Mouse (Mus musculus): ENCODE measurements around the gene Cdk13. TPM values are rescaled to one million over a fixed set of nuclear protein-coding genes. Genes with fewer than 3 reads are reported as not detected.
A peak's percentile ranks its signal among the peaks of the same experiment; 100 is the strongest.

Cdk13 gene
- polyA plus RNA-seq, 1 experiment from 2014 or later = 15.9 TPM

- Histone ChIP-seq H3K4me2 (peak overlapping the region; percentile 69), H3K36me3 (ENCODE audit: control insufficient read depth, insufficient read depth, low read length) (no peaks in the 10 kb centered on the region), H3K27me3 (replicated peaks; ENCODE audit: control insufficient read depth, insufficient read depth, low read length) (no peaks in the 10 kb centered on the region), H3K9ac (ENCODE audit: low read depth, low read length) (peak overlapping the region; percentile 72), H3K4me1 (replicated peaks; ENCODE audit: control insufficient read depth, insufficient read depth, low read length) (peaks cover 4% of the 10 kb centered on the region; the same call in 1 of the 2 replicates), H3K4me3 (ENCODE audit: low read depth, low read length) (peak overlapping the region; percentile 66), H3K9me3 (ENCODE audit: control insufficient read depth, low read length) (no peaks in the 10 kb centered on the region), H3K27ac (ENCODE audit: low read depth, low read length) (peak overlapping the region; percentile 74; the same call in 1 of the 2 replicates)
- DNase-seq (ENCODE audit: low spot score) (no peak), ATAC-seq (replicated peaks; ENCODE audit: low FRiP score) (peak; percentile 66)
- 3% methylated on average over 20 of the region's 25 CpGs for WGBS
These were observed 110.5 kb downstream of the Cdk13 start for GRCm38 (mm10) chr13:17694414-17694813.

- 65% methylated on average over 5 of the region's 5 CpGs for WGBS
- Histone ChIP-seq H3K9ac (ENCODE audit: low read depth, low read length) (0 out of 2 replicates have a peak overlapping the region, but pooled peaks have one; percentile 14), H3K4me1 (replicated peaks; ENCODE audit: control insufficient read depth, insufficient read depth, low read length) (peaks cover 4% of the 10 kb centered on the region; the same call in 1 of the 2 replicates), H3K27ac (ENCODE audit: low read depth, low read length) (no peak overlapping the region), H3K4me2 (peak overlapping the region; percentile 69), H3K27me3 (replicated peaks; ENCODE audit: control insufficient read depth, insufficient read depth, low read length) (no peaks in the 10 kb centered on the region), H3K36me3 (ENCODE audit: control insufficient read depth, insufficient read depth, low read length) (no peaks in the 10 kb centered on the region), H3K9me3 (ENCODE audit: control insufficient read depth, low read length) (no peaks in the 10 kb centered on the region), H3K4me3 (ENCODE audit: low read depth, low read length) (peak overlapping the region; percentile 66; the same call in 1 of the 2 replicates)
- ATAC-seq (replicated peaks; ENCODE audit: low FRiP score) = no peak
- no peak for DNase-seq (ENCODE audit: low spot score)
These were observed 111.1 kb downstream of the Cdk13 start for GRCm38 (mm10) chr13:17693816-17694215.

GRCm38 (mm10) chr13:17691436-17691835 lies 113.5 kb downstream of the Cdk13 start:
- 53% methylated on average over 1 of the region's 1 CpGs for WGBS
- no peak overlapping the region for H3K27ac ChIP-seq (ENCODE audit: low read depth, low read length)

GRCm38 (mm10) chr13:17690686-17691085 lies 114.2 kb downstream of the Cdk13 start:
- no peaks in the 10 kb centered on the region for H3K36me3 ChIP-seq (ENCODE audit: control insufficient read depth, insufficient read depth, low read length)
- H3K4me3 ChIP-seq (ENCODE audit: low read depth, low read length) = no peak overlapping the region
- no peak overlapping the region for H3K27ac ChIP-seq (ENCODE audit: low read depth, low read length)
- H3K9me3 ChIP-seq (ENCODE audit: control insufficient read depth, low read length) = no peaks in the 10 kb centered on the region
- H3K4me1 ChIP-seq (replicated peaks; ENCODE audit: control insufficient read depth, insufficient read depth, low read length) = peaks cover 4% of the 10 kb centered on the region; the same call in 1 of the 2 replicates
- H3K9ac ChIP-seq (ENCODE audit: low read depth, low read length) = no peak overlapping the region
- ATAC-seq (replicated peaks; ENCODE audit: low FRiP score) = no peak
- no peaks in the 10 kb centered on the region for H3K27me3 ChIP-seq (replicated peaks; ENCODE audit: control insufficient read depth, insufficient read depth, low read length)
- no peak overlapping the region for H3K4me2 ChIP-seq
- DNase-seq (ENCODE audit: low spot score) = no peak

More at GRCm38 (mm10) chr13:17691436-17691835, 113.5 kb downstream of the Cdk13 start:
- no peak overlapping the region for H3K4me3 ChIP-seq (ENCODE audit: low read depth, low read length)
- H3K36me3 ChIP-seq (ENCODE audit: control insufficient read depth, insufficient read depth, low read length) = no peaks in the 10 kb centered on the region
- no peak for DNase-seq (ENCODE audit: low spot score)
- no peak overlapping the region for H3K9ac ChIP-seq (ENCODE audit: low read depth, low read length)
- H3K4me2 ChIP-seq = no peak overlapping the region
- peaks cover 4% of the 10 kb centered on the region; the same call in 1 of the 2 replicates for H3K4me1 ChIP-seq (replicated peaks; ENCODE audit: control insufficient read depth, insufficient read depth, low read length)
- no peak for ATAC-seq (replicated peaks; ENCODE audit: low FRiP score)
- no peaks in the 10 kb centered on the region for H3K9me3 ChIP-seq (ENCODE audit: control insufficient read depth, low read length)
- no peaks in the 10 kb centered on the region for H3K27me3 ChIP-seq (replicated peaks; ENCODE audit: control insufficient read depth, insufficient read depth, low read length)

- DNase-seq (ENCODE audit: low spot score) = no peak
- Histone ChIP-seq H3K27ac (ENCODE audit: low read depth, low read length) (no peak overlapping the region), H3K4me2 (no peak overlapping the region), H3K9ac (ENCODE audit: low read depth, low read length) (no peak overlapping the region), H3K9me3 (ENCODE audit: control insufficient read depth, low read length) (no peaks in the 10 kb centered on the region), H3K4me3 (ENCODE audit: low read depth, low read length) (no peak overlapping the region), H3K4me1 (replicated peaks; ENCODE audit: control insufficient read depth, insufficient read depth, low read length) (peaks cover 4% of the 10 kb centered on the region; the same call in 1 of the 2 replicates), H3K36me3 (ENCODE audit: control insufficient read depth, insufficient read depth, low read length) (no peaks in the 10 kb centered on the region), H3K27me3 (replicated peaks; ENCODE audit: control insufficient read depth, insufficient read depth, low read length) (no peaks in the 10 kb centered on the region)
- no peak for ATAC-seq (replicated peaks; ENCODE audit: low FRiP score)
These were observed 115.4 kb downstream of the Cdk13 start for GRCm38 (mm10) chr13:17689461-17689860.

- H3K27me3 ChIP-seq (replicated peaks; ENCODE audit: control insufficient read depth, insufficient read depth, low read length) = no peaks in the 10 kb centered on the region
- ATAC-seq (replicated peaks; ENCODE audit: low FRiP score) (peak; percentile 76), DNase-seq (ENCODE audit: low spot score) (no peak)
- H3K4me3 ChIP-seq (ENCODE audit: low read depth, low read length) = no peak overlapping the region
- H3K4me1 ChIP-seq (replicated peaks; ENCODE audit: control insufficient read depth, insufficient read depth, low read length) = no peaks in the 10 kb centered on the region
- H3K9ac ChIP-seq (ENCODE audit: low read depth, low read length) = no peak overlapping the region
- no peaks in the 10 kb centered on the region for H3K9me3 ChIP-seq (ENCODE audit: control insufficient read depth, low read length)
- no peak overlapping the region for H3K4me2 ChIP-seq
- H3K36me3 ChIP-seq (ENCODE audit: control insufficient read depth, insufficient read depth, low read length) = no peaks in the 10 kb centered on the region
- no peak overlapping the region for H3K27ac ChIP-seq (ENCODE audit: low read depth, low read length)
- 49% methylated on average over 1 of the region's 1 CpGs for WGBS
These were observed 133.8 kb downstream of the Cdk13 start for GRCm38 (mm10) chr13:17671122-17671521.

- H3K9me3 ChIP-seq (ENCODE audit: control insufficient read depth, low read length) = no peaks in the 10 kb centered on the region
- no peak overlapping the region for H3K4me3 ChIP-seq (ENCODE audit: low read depth, low read length)
- ATAC-seq (replicated peaks; ENCODE audit: low FRiP score) (no peak), DNase-seq (ENCODE audit: low spot score) (no peak)
- H3K36me3 ChIP-seq (ENCODE audit: control insufficient read depth, insufficient read depth, low read length) = no peaks in the 10 kb centered on the region
- no peaks in the 10 kb centered on the region for H3K4me1 ChIP-seq (replicated peaks; ENCODE audit: control insufficient read depth, insufficient read depth, low read length)
- 83% methylated on average over 1 of the region's 1 CpGs for WGBS
- H3K9ac ChIP-seq (ENCODE audit: low read depth, low read length) = no peak overlapping the region
- no peaks in the 10 kb centered on the region for H3K27me3 ChIP-seq (replicated peaks; ENCODE audit: control insufficient read depth, insufficient read depth, low read length)
- H3K27ac ChIP-seq (ENCODE audit: low read depth, low read length) = no peak overlapping the region
- H3K4me2 ChIP-seq = no peak overlapping the region
These were observed 137.5 kb downstream of the Cdk13 start for GRCm38 (mm10) chr13:17667380-17667779.

MicroRNAs encoded within 50 kb of the gene (microRNA counts, 519-probe panel; counts per million panel counts)
- microRNA mmu-miR-466i = not detected

Small RNA genes within 50 kb of the gene (microRNA-seq; reads per million reads assigned to microRNA genes)
- not detected for gene Mir466i (ENCODE audit: borderline number of aligned reads)

Other genes starting within 250 kb of the Cdk13 start
- 55.7 and 63.6 TPM in 2 replicates for gene Mplkip, start 109.9 kb downstream of the Cdk13 start, polyA plus RNA-seq (2014; fragmentation: Nextera tagmentation; extraction: Ambion mirVana)
- 2.6 and 2.8 TPM in 2 replicates for gene Sugct, start 109.5 kb downstream of the Cdk13 start, polyA plus RNA-seq (2014; fragmentation: Nextera tagmentation; extraction: Ambion mirVana)
- 52.6 and 56.1 TPM in 2 replicates for gene Rala, start 139.1 kb upstream of the Cdk13 start, polyA plus RNA-seq (2014; fragmentation: Nextera tagmentation; extraction: Ambion mirVana)
- gene Yae1d1, start 188.3 kb upstream of the Cdk13 start, polyA plus RNA-seq (2014; fragmentation: Nextera tagmentation; extraction: Ambion mirVana) = 57.8 and 59.3 TPM in 2 replicates

Measured in liver, embryonic 11.5 days (tissue).